Mouse (Mus musculus): ENCODE data around the gene Xylb.

GRCm38 (mm10) chr9:119402253-119403235 lies 45.4 kb downstream of the Xylb start:
- TF ChIP-seq POLR2A (IDR thresholded peaks at IDR 0.05; ENCODE audit: borderline replicate concordance, low read depth, low read length) (no peak), CTCF (IDR thresholded peaks at IDR 0.05; ENCODE audit: low read depth, low read length) (no peak)

Measured in bone marrow macrophage, adult 2 months (primary cell).